Mouse (Mus musculus) olfactory bulb, adult 2 months (tissue): ENCODE measurements around the gene Rbl2. TPM values are rescaled to one million over a fixed set of nuclear protein-coding genes. Genes with fewer than 3 reads are reported as not detected.

Source experiments
- H3K27ac ChIP-seq: fragments of 200-500 bp; 2 replicates; pipeline ENCODE4 v1.5.1; 2012; ENCODE audit warnings: low read depth, low read length; ENCODE audit not compliant: insufficient read depth
- H3K4me1 ChIP-seq: fragments of 200-500 bp; 2 replicates; pipeline ENCODE4 v1.6.1; 2012; ENCODE audit warnings: low read length; ENCODE audit not compliant: control insufficient read depth, insufficient read depth
- H3K4me3 ChIP-seq: fragments of 200-500 bp; 2 replicates; pipeline ENCODE4 v1.5.1; 2012; ENCODE audit warnings: mild to moderate bottlenecking, low read depth, low read length, moderate library complexity; ENCODE audit not compliant: insufficient read depth
- CTCF ChIP-seq: fragments of 200-500 bp; IDR thresholded peaks from 2 replicates; pipeline ENCODE4 v1.5.1; 2012; ENCODE audit warnings: low read depth, mild to moderate bottlenecking, low read length, moderate library complexity; ENCODE audit not compliant: insufficient read depth
- POLR2A ChIP-seq: fragments of 200-500 bp; IDR thresholded peaks from 2 replicates; pipeline ENCODE4 v1.6.1; 2012; ENCODE audit warnings: mild to moderate bottlenecking, low read depth, low read length, moderate library complexity; ENCODE audit not compliant: insufficient read depth
- WGBS: fragments of 180-500 bp; shearing (Covaris S2); methylation state at CpG from one replicate; pipeline ENCODE4 v1.1.7; 2018; 5-methylcytosine and 5-hydroxymethylcytosine counted together
- polyA plus RNA-seq: library from polyadenylated mRNA; stranded (reverse); fragments of >200 nt; gene quantifications from 2 replicates; pipeline ENCODE4 v1.2.4, GENCODE M21; 2012; ENCODE audit warnings: low replicate concordance; ENCODE audit not compliant: missing spikeins, insufficient read depth, insufficient read length

Rbl2 gene
- polyA plus RNA-seq, 1 experiment: not detected

DNA sequence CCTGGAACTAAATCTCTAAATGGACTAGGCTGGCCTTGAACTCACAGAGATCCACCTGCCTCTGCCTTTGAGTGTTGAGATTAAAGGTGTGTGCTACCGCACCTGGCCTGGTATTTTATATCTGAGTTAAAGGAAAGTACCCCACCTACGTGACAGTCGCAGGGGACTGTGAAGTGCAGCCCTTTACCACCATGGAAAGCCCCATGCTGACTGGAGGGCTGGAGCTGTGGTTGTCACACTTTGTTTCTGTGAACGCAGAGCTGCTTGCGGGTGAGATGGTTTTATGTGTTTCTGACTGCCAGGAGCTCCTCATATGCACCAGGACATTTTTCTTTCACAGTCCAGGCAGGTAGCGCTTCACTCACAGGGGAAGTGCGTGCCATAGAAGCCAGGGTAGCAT lies 18.6 kb downstream of the Rbl2 start:
- no peak for TF ChIP-seq POLR2A
- TF ChIP-seq CTCF: no peak
- H3K27ac ChIP-seq: no peak overlapping the region
- H3K4me3 ChIP-seq: no peak overlapping the region
- WGBS: 94% methylated on average over 7 of the region's 7 CpGs
- H3K4me1 ChIP-seq: no peaks in the 10 kb centered on the region

DNA sequence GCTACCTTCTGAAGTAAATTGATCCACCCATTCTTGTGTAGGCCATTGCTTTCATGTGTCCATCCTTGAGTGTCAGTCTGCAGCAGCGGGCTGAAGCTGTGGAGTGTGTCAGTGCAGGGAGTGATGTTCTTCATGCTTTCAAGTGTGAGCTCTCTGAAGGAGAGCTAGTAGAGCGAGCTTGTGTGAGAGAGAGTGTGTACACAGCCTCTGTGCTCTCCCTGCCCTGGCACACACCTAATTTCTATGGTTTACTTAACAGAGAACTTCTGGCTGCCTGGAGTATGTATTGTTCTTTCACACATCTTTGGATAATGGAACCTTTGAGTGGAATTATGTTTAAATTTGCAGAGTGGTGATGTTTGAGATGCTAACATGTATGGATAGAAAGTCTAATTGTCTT lies 19.7 kb downstream of the Rbl2 start:
- WGBS: 96% methylated on average over 2 of the region's 2 CpGs
- H3K4me1 ChIP-seq: no peaks in the 10 kb centered on the region
- no peak overlapping the region for H3K27ac ChIP-seq
- H3K4me3 ChIP-seq: no peak overlapping the region
- TF ChIP-seq CTCF (no peak), POLR2A (no peak)

- TF ChIP-seq POLR2A: no peak
- Histone ChIP-seq H3K27ac (no peak overlapping the region), H3K4me1 (no peaks in the 10 kb centered on the region), H3K4me3 (no peak overlapping the region)
- 95% methylated on average over 5 of the region's 5 CpGs for WGBS
Observed at GRCm38 (mm10) chr8:91094135-91094534, 24.3 kb downstream of the Rbl2 start.

GRCm38 (mm10) chr8:91098106-91098505 lies 28.2 kb downstream of the Rbl2 start:
- no peak for TF ChIP-seq CTCF
- TF ChIP-seq POLR2A: no peak
- H3K4me1 ChIP-seq: no peaks in the 10 kb centered on the region
- H3K27ac ChIP-seq: no peak overlapping the region
- no peak overlapping the region for H3K4me3 ChIP-seq
- 93% methylated on average over 6 of the region's 6 CpGs for WGBS

GRCm38 (mm10) chr8:91106271-91106670 lies 36.4 kb downstream of the Rbl2 start:
- Histone ChIP-seq H3K4me1 (no peaks in the 10 kb centered on the region), H3K4me3 (no peak overlapping the region), H3K27ac (no peak overlapping the region)
- TF ChIP-seq CTCF (no peak), POLR2A (no peak)
- 93% methylated on average over 12 of the region's 12 CpGs for WGBS

GRCm38 (mm10) chr8:91111868-91112477 lies 42.1 kb downstream of the Rbl2 start:
- 83% methylated on average over 5 of the region's 5 CpGs for WGBS
- no peak overlapping the region for H3K27ac ChIP-seq
- no peaks in the 10 kb centered on the region for H3K4me1 ChIP-seq
- no peak overlapping the region for H3K4me3 ChIP-seq
- no peak for TF ChIP-seq POLR2A

GRCm38 (mm10) chr8:91114428-91114827 lies 44.6 kb downstream of the Rbl2 start:
- Histone ChIP-seq H3K27ac (no peak overlapping the region), H3K4me1 (no peaks in the 10 kb centered on the region), H3K4me3 (no peak overlapping the region)
- TF ChIP-seq CTCF: no peak
- TF ChIP-seq POLR2A: no peak
- WGBS: 97% methylated on average over 5 of the region's 5 CpGs

DNA sequence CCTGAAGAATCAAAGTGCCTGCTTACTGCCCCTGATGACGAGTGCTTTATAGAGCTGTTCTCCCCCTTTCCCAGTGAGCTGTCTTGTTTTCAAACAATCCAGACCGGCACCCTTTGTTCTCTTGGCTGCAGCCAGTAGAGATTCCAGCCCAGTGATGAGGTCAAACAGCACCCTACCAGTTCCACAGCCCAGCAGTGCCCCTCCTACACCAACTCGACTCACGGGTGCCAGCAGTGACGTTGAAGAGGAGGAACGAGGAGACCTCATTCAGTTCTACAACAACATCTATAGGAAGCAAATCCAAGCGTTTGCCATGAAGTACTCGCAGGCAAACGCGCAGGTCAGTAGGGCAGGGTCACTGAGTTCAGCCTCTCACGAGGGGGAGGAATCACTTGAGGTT lies 45.1 kb downstream of the Rbl2 start:
- TF ChIP-seq POLR2A (no peak), CTCF (no peak)
- H3K27ac ChIP-seq: no peak overlapping the region

DNA sequence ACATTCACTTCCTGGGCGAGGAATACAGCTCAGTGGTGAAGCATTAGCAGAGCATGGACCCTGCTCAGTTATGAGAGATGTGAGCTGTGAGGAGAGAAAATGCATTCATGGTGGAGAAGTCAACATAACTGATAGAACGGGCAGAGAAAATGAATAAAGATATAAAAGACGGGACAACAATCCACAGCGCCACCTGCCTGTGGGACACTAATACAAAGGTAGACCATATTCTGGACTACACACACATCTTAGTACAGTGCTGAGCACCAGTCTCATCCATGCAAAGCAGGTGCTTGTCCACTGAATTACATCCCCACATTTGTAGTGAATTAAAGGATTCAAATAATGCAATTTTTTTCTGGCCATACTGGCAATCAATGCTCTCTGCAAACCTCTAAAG lies 47.7 kb downstream of the Rbl2 start:
- Histone ChIP-seq H3K4me3 (no peak overlapping the region), H3K27ac (no peak overlapping the region), H3K4me1 (no peaks in the 10 kb centered on the region)
- 88% methylated on average over 4 of the region's 4 CpGs for WGBS
- TF ChIP-seq POLR2A (no peak), CTCF (no peak)

More for the DNA sequence above, 45.1 kb downstream of the Rbl2 start:
- WGBS: 75% methylated on average over 11 of the region's 11 CpGs
- H3K4me3 ChIP-seq: no peak overlapping the region
- no peaks in the 10 kb centered on the region for H3K4me1 ChIP-seq

- WGBS: 71% methylated on average over 3 of the region's 3 CpGs
- Histone ChIP-seq H3K27ac (no peak overlapping the region), H3K4me1 (no peaks in the 10 kb centered on the region), H3K4me3 (no peak overlapping the region)
- TF ChIP-seq CTCF (no peak), POLR2A (no peak)
Observed at GRCm38 (mm10) chr8:91118131-91118530, 48.3 kb downstream of the Rbl2 start.
